Mouse (Mus musculus): ENCODE data around the gene Col6a1.

Gene Col6a1

GRCm38 (mm10) chr10:76725097-76725496 lies 871 bp downstream of the Col6a1 start:
- no peak for DNase-seq (ENCODE audit: low read depth in 2 of 2, low spot score in 2 of 2)

- no peak for DNase-seq (ENCODE audit: low read depth in 2 of 2, low spot score in 2 of 2)
Observed at GRCm38 (mm10) chr10:76724231-76724736, 1.7 kb downstream of the Col6a1 start.

- DNase-seq (ENCODE audit: low read depth in 2 of 2, low spot score in 2 of 2): no peak
Observed at GRCm38 (mm10) chr10:76722751-76723450, 3.1 kb downstream of the Col6a1 start.

GRCm38 (mm10) chr10:76721746-76722145 lies 4.2 kb downstream of the Col6a1 start:
- DNase-seq (ENCODE audit: low read depth in 2 of 2, low spot score in 2 of 2): no peak

- DNase-seq (ENCODE audit: low read depth in 2 of 2, low spot score in 2 of 2): no peak
Observed at GRCm38 (mm10) chr10:76721216-76721615, 4.8 kb downstream of the Col6a1 start.

- no peak for DNase-seq (ENCODE audit: low read depth in 2 of 2, low spot score in 2 of 2)
Observed at GRCm38 (mm10) chr10:76717631-76718030, 8.3 kb downstream of the Col6a1 start.

GRCm38 (mm10) chr10:76717026-76717425 lies 8.9 kb downstream of the Col6a1 start:
- DNase-seq (ENCODE audit: low read depth in 2 of 2, low spot score in 2 of 2): no peak

GRCm38 (mm10) chr10:76714303-76714702 lies 11.7 kb downstream of the Col6a1 start:
- DNase-seq (ENCODE audit: low read depth in 2 of 2, low spot score in 2 of 2): no peak

GRCm38 (mm10) chr10:76712500-76712899 lies 13.5 kb downstream of the Col6a1 start:
- no peak for DNase-seq (ENCODE audit: low read depth in 2 of 2, low spot score in 2 of 2)

GRCm38 (mm10) chr10:76711331-76711730 lies 14.6 kb downstream of the Col6a1 start:
- no peak for DNase-seq (ENCODE audit: low read depth in 2 of 2, low spot score in 2 of 2)

- no peak for DNase-seq (ENCODE audit: low read depth in 2 of 2, low spot score in 2 of 2)
Observed at GRCm38 (mm10) chr10:76708465-76708864, 17.5 kb downstream of the Col6a1 start.

- DNase-seq (ENCODE audit: low read depth in 2 of 2, low spot score in 2 of 2): no peak
Observed at GRCm38 (mm10) chr10:76707584-76707983, 18.4 kb downstream of the Col6a1 start.

GRCm38 (mm10) chr10:76707001-76707400 lies 19.0 kb downstream of the Col6a1 start:
- no peak for DNase-seq (ENCODE audit: low read depth in 2 of 2, low spot score in 2 of 2)

GRCm38 (mm10) chr10:76704358-76704757 lies 21.6 kb downstream of the Col6a1 start:
- no peak for DNase-seq (ENCODE audit: low read depth in 2 of 2, low spot score in 2 of 2)

- DNase-seq (ENCODE audit: low read depth in 2 of 2, low spot score in 2 of 2): no peak
Observed at GRCm38 (mm10) chr10:76701446-76701845, 24.5 kb downstream of the Col6a1 start.

GRCm38 (mm10) chr10:76699816-76700215 lies 26.2 kb downstream of the Col6a1 start:
- no peak for DNase-seq (ENCODE audit: low read depth in 2 of 2, low spot score in 2 of 2)

- no peak for DNase-seq (ENCODE audit: low read depth in 2 of 2, low spot score in 2 of 2)
Observed at GRCm38 (mm10) chr10:76695283-76695885, 30.6 kb downstream of the Col6a1 start.

GRCm38 (mm10) chr10:76694765-76695164 lies 31.2 kb downstream of the Col6a1 start:
- DNase-seq (ENCODE audit: low read depth in 2 of 2, low spot score in 2 of 2): no peak

GRCm38 (mm10) chr10:76693446-76693845 lies 32.5 kb downstream of the Col6a1 start:
- no peak for DNase-seq (ENCODE audit: low read depth in 2 of 2, low spot score in 2 of 2)

- no peak for DNase-seq (ENCODE audit: low read depth in 2 of 2, low spot score in 2 of 2)
Observed at GRCm38 (mm10) chr10:76685451-76686017, 40.4 kb downstream of the Col6a1 start.

GRCm38 (mm10) chr10:76683977-76684376 lies 42.0 kb downstream of the Col6a1 start:
- no peak for DNase-seq (ENCODE audit: low read depth in 2 of 2, low spot score in 2 of 2)

- no peak for DNase-seq (ENCODE audit: low read depth in 2 of 2, low spot score in 2 of 2)
Observed at GRCm38 (mm10) chr10:76683461-76683860, 42.5 kb downstream of the Col6a1 start.
